Mouse (Mus musculus): ENCODE data around the gene Olfr1281. TPM values are rescaled to one million over a fixed set of nuclear protein-coding genes. Genes with fewer than 3 reads are reported as not detected.

The Olfr1281 gene
- polyA plus RNA-seq (2012; rRNA removed) = not detected in 2 replicates

GRCm38 (mm10) chr2:111326220-111326619 lies at the start of gene Olfr1281:
Gene Olfr1281 (plus strand): TSS chr2:111326520.

GRCm38 (mm10) chr2:111289836-111290235 lies 36.5 kb upstream of the Olfr1281 start, which contains the start of gene Olfr1278:
Gene Olfr1278 (plus strand): TSS chr2:111290136.

GRCm38 (mm10) chr2:111300374-111300773 lies 25.9 kb upstream of the Olfr1281 start, which contains the start of gene Olfr1279:
Gene Olfr1279 (plus strand): TSS chr2:111300635.

GRCm38 (mm10) chr2:111313717-111314116 lies 12.6 kb upstream of the Olfr1281 start, which contains the start of gene Olfr1280:
Gene Olfr1280 (plus strand): TSS chr2:111314017.

GRCm38 (mm10) chr2:111335976-111336375 lies 9.7 kb downstream of the Olfr1281 start, which contains the start of gene Olfr1282:
Gene Olfr1282 (minus strand): TSS chr2:111336076.

GRCm38 (mm10) chr2:111366490-111366889 lies 40.2 kb downstream of the Olfr1281 start, which contains the start of gene Olfr1283:
Gene Olfr1283 (plus strand): TSS chr2:111366790.

GRCm38 (mm10) chr2:111375222-111375621 lies 48.9 kb downstream of the Olfr1281 start, which contains the start of gene Olfr1284:
Gene Olfr1284 (plus strand): TSS chr2:111375522.

Other genes starting within 250 kb of the Olfr1281 start
- gene Gm13941, start 220.5 kb upstream of the Olfr1281 start, polyA plus RNA-seq (2012; rRNA removed) = not detected in 2 replicates
- gene Gm15130, start 173.6 kb upstream of the Olfr1281 start, polyA plus RNA-seq (2012; rRNA removed) = not detected in 2 replicates
- gene 4930430A15Rik, start 96.9 kb upstream of the Olfr1281 start, polyA plus RNA-seq (2012; rRNA removed) = not detected in 2 replicates
- gene Olfr1275, start 91.2 kb upstream of the Olfr1281 start, polyA plus RNA-seq (2012; rRNA removed) = not detected in 2 replicates
- not detected in 2 replicates for gene Olfr1276, start 72.0 kb upstream of the Olfr1281 start, polyA plus RNA-seq (2012; rRNA removed)
- gene Olfr1277, start 52.4 kb upstream of the Olfr1281 start, polyA plus RNA-seq (2012; rRNA removed) = not detected in 2 replicates
- gene Olfr1278, start 36.4 kb upstream of the Olfr1281 start, polyA plus RNA-seq (2012; rRNA removed) = not detected in 2 replicates
- gene Olfr1279, start 25.9 kb upstream of the Olfr1281 start, polyA plus RNA-seq (2012; rRNA removed) = not detected in 2 replicates
- not detected in 2 replicates for gene Olfr1280, start 12.5 kb upstream of the Olfr1281 start, polyA plus RNA-seq (2012; rRNA removed)
- gene Olfr1282, start 9.6 kb downstream of the Olfr1281 start, polyA plus RNA-seq (2012; rRNA removed) = not detected in 2 replicates
- not detected in 2 replicates for gene Olfr1283, start 40.3 kb downstream of the Olfr1281 start, polyA plus RNA-seq (2012; rRNA removed)
- not detected in 2 replicates for gene Olfr1284, start 49.0 kb downstream of the Olfr1281 start, polyA plus RNA-seq (2012; rRNA removed)
- not detected in 2 replicates for gene Olfr1286, start 96.6 kb downstream of the Olfr1281 start, polyA plus RNA-seq (2012; rRNA removed)
- not detected in 2 replicates for gene Olfr1287, start 122.6 kb downstream of the Olfr1281 start, polyA plus RNA-seq (2012; rRNA removed)
- gene Olfr1288, start 147.6 kb downstream of the Olfr1281 start, polyA plus RNA-seq (2012; rRNA removed) = not detected in 2 replicates
- gene Olfr1289, start 154.3 kb downstream of the Olfr1281 start, polyA plus RNA-seq (2012; rRNA removed) = not detected in 2 replicates
- gene Olfr1290, start 167.3 kb downstream of the Olfr1281 start, polyA plus RNA-seq (2012; rRNA removed) = not detected in 2 replicates
- not detected in 2 replicates for gene Olfr1291-ps1, start 170.7 kb downstream of the Olfr1281 start, polyA plus RNA-seq (2012; rRNA removed)
- not detected in 2 replicates for gene Olfr1293-ps, start 198.7 kb downstream of the Olfr1281 start, polyA plus RNA-seq (2012; rRNA removed)
- gene Olfr1294, start 213.8 kb downstream of the Olfr1281 start, polyA plus RNA-seq (2012; rRNA removed) = not detected in 2 replicates
- gene Olfr1295, start 243.2 kb downstream of the Olfr1281 start, polyA plus RNA-seq (2012; rRNA removed) = not detected in 2 replicates